Mouse (Mus musculus) neural tube, embryonic 15.5 days (tissue): ENCODE results near the gene Reg4. TPM values are rescaled to one million over a fixed set of nuclear protein-coding genes. Genes with fewer than 3 reads are reported as not detected.

Source experiments
- ATAC-seq: fragments of 200-750 bp; cut with Nextera tagmentation; 2 replicates; pipeline ENCODE4 v1.8.0; 2017; ENCODE audit warnings: mild to moderate bottlenecking, moderate TSS enrichment, moderate library complexity; ENCODE audit not compliant: low FRiP score
- H3K27ac ChIP-seq: fragments of 300-500 bp; sonication (generic); replicated peaks from 2 replicates; pipeline ENCODE4 v1.5.1; 2015; ENCODE audit warnings: mild to moderate bottlenecking, inconsistent platforms
- H3K27me3 ChIP-seq: fragments of 300-500 bp; sonication (generic); replicated peaks from 2 replicates; pipeline ENCODE4 v1.6.1; 2015; ENCODE audit warnings: inconsistent platforms
- H3K36me3 ChIP-seq: fragments of 300-500 bp; sonication (generic); 2 replicates; pipeline ENCODE4 v1.6.1; 2015; ENCODE audit warnings: inconsistent platforms
- H3K4me1 ChIP-seq: fragments of 300-500 bp; sonication (generic); 2 replicates; pipeline ENCODE4 v1.6.1; 2015; ENCODE audit warnings: inconsistent platforms
- H3K4me2 ChIP-seq: fragments of 300-500 bp; sonication (generic); 2 replicates; pipeline ENCODE4 v1.6.1; 2015; ENCODE audit warnings: inconsistent platforms, mild to moderate bottlenecking, moderate library complexity
- H3K4me3 ChIP-seq: fragments of 300-500 bp; sonication (generic); replicated peaks from 2 replicates; pipeline ENCODE4 v1.5.1; 2015; ENCODE audit warnings: mild to moderate bottlenecking, inconsistent platforms
- H3K9ac ChIP-seq: fragments of 300-500 bp; sonication (generic); replicated peaks from 2 replicates; pipeline ENCODE4 v1.6.1; 2015; ENCODE audit warnings: mild to moderate bottlenecking, inconsistent platforms
- H3K9me3 ChIP-seq: fragments of 300-500 bp; sonication (generic); replicated peaks from 2 replicates; pipeline ENCODE4 v1.6.1; 2016; ENCODE audit warnings: inconsistent platforms
- WGBS: fragments of 180-500 bp; shearing (Covaris S2); methylation state at CpG from one replicate; pipeline ENCODE4 v1.1.7; 2015; ENCODE audit warnings: mixed read lengths; 5-methylcytosine and 5-hydroxymethylcytosine counted together
- polyA plus RNA-seq: library from polyadenylated mRNA; unstranded; fragments of >200 nt; fragmentation: Nextera tagmentation; extraction: Ambion mirVana; gene quantifications from 2 replicates; pipeline ENCODE4 v1.2.1, GENCODE M21; 2015

The Reg4 gene
- polyA plus RNA-seq, 1 experiment from 2014 or later: not detected

GRCm38 (mm10) chr3:98211301-98212081, 10.5 kb upstream of the Reg4 start:
- Histone ChIP-seq H3K36me3 (no peaks in the 10 kb centered on the region), H3K9me3 (no peaks in the 10 kb centered on the region), H3K27me3 (no peaks in the 10 kb centered on the region), H3K27ac (peak overlapping the region; percentile 33; the same call in 1 of the 2 replicates), H3K4me3 (no peak overlapping the region), H3K4me2 (no peak overlapping the region), H3K4me1 (peaks cover 17% of the 10 kb centered on the region), H3K9ac (no peak overlapping the region)
- peak; percentile 89 for ATAC-seq
- WGBS: 39% methylated on average over 7 of the region's 7 CpGs

- Histone ChIP-seq H3K4me3 (no peak overlapping the region), H3K9ac (no peak overlapping the region), H3K36me3 (no peaks in the 10 kb centered on the region), H3K27me3 (no peaks in the 10 kb centered on the region), H3K4me2 (no peak overlapping the region), H3K9me3 (no peaks in the 10 kb centered on the region), H3K4me1 (peaks cover 9% of the 10 kb centered on the region), H3K27ac (no peak overlapping the region)
- WGBS: 75% methylated on average over 3 of the region's 3 CpGs
- no peak for ATAC-seq
Measured at GRCm38 (mm10) chr3:98216296-98216695, 5.7 kb upstream of the Reg4 start.

GRCm38 (mm10) chr3:98223263-98223662, 1.3 kb downstream of the Reg4 start:
- H3K27ac ChIP-seq: no peak overlapping the region
- no peaks in the 10 kb centered on the region for H3K27me3 ChIP-seq
- no peak overlapping the region for H3K4me2 ChIP-seq
- no peaks in the 10 kb centered on the region for H3K36me3 ChIP-seq
- ATAC-seq: no peak
- H3K4me3 ChIP-seq: no peak overlapping the region
- H3K9ac ChIP-seq: no peak overlapping the region
- H3K9me3 ChIP-seq: no peaks in the 10 kb centered on the region
- peaks cover 3% of the 10 kb centered on the region; the same call in 1 of the 2 replicates for H3K4me1 ChIP-seq
- WGBS: 89% methylated on average over 3 of the region's 3 CpGs

- Histone ChIP-seq H3K36me3 (no peaks in the 10 kb centered on the region), H3K9me3 (no peaks in the 10 kb centered on the region), H3K4me2 (no peak overlapping the region), H3K4me1 (peaks cover 3% of the 10 kb centered on the region; the same call in 1 of the 2 replicates), H3K4me3 (no peak overlapping the region), H3K9ac (no peak overlapping the region), H3K27ac (no peak overlapping the region), H3K27me3 (no peaks in the 10 kb centered on the region)
- 14% methylated on average over 9 of the region's 9 CpGs for WGBS
- ATAC-seq: peak; percentile 86
Measured at GRCm38 (mm10) chr3:98223783-98224580, 2.0 kb downstream of the Reg4 start.

GRCm38 (mm10) chr3:98224975-98225374, 3.0 kb downstream of the Reg4 start:
- H3K27me3 ChIP-seq: no peaks in the 10 kb centered on the region
- H3K27ac ChIP-seq: no peak overlapping the region
- H3K9ac ChIP-seq: no peak overlapping the region
- no peak for ATAC-seq
- no peak overlapping the region for H3K4me2 ChIP-seq
- no peak overlapping the region for H3K4me3 ChIP-seq
- H3K36me3 ChIP-seq: no peaks in the 10 kb centered on the region
- H3K4me1 ChIP-seq: peaks cover 3% of the 10 kb centered on the region; the same call in 1 of the 2 replicates
- 93% methylated on average over 7 of the region's 7 CpGs for WGBS
- no peaks in the 10 kb centered on the region for H3K9me3 ChIP-seq

GRCm38 (mm10) chr3:98225746-98226145, 3.8 kb downstream of the Reg4 start:
- H3K27me3 ChIP-seq: no peaks in the 10 kb centered on the region
- 59% methylated on average over 2 of the region's 2 CpGs for WGBS
- H3K4me3 ChIP-seq: no peak overlapping the region
- ATAC-seq: no peak
- H3K4me2 ChIP-seq: no peak overlapping the region
- H3K36me3 ChIP-seq: no peaks in the 10 kb centered on the region
- peaks cover 3% of the 10 kb centered on the region; the same call in 1 of the 2 replicates for H3K4me1 ChIP-seq
- H3K27ac ChIP-seq: no peak overlapping the region
- H3K9me3 ChIP-seq: no peaks in the 10 kb centered on the region
- H3K9ac ChIP-seq: no peak overlapping the region

GRCm38 (mm10) chr3:98226988-98227610, 5.1 kb downstream of the Reg4 start:
- Histone ChIP-seq H3K4me3 (no peak overlapping the region), H3K27ac (no peak overlapping the region), H3K9me3 (no peaks in the 10 kb centered on the region), H3K9ac (no peak overlapping the region), H3K4me2 (peak overlapping the region; percentile 23), H3K4me1 (peaks cover 3% of the 10 kb centered on the region; the same call in 1 of the 2 replicates), H3K27me3 (no peaks in the 10 kb centered on the region), H3K36me3 (no peaks in the 10 kb centered on the region)
- 36% methylated on average over 19 of the region's 19 CpGs for WGBS
- ATAC-seq: peak; percentile 62; the same call in 1 of the 2 replicates

- no peaks in the 10 kb centered on the region for H3K27me3 ChIP-seq
- no peak overlapping the region for H3K4me2 ChIP-seq
- ATAC-seq: no peak
- no peak overlapping the region for H3K4me3 ChIP-seq
- WGBS: 74% methylated on average over 3 of the region's 3 CpGs
- no peaks in the 10 kb centered on the region for H3K9me3 ChIP-seq
- H3K27ac ChIP-seq: no peak overlapping the region
- H3K4me1 ChIP-seq: peaks cover 3% of the 10 kb centered on the region; the same call in 1 of the 2 replicates
- H3K36me3 ChIP-seq: no peaks in the 10 kb centered on the region
- H3K9ac ChIP-seq: no peak overlapping the region
Measured at GRCm38 (mm10) chr3:98227763-98228162, 5.8 kb downstream of the Reg4 start.

- Histone ChIP-seq H3K27me3 (no peaks in the 10 kb centered on the region), H3K9ac (no peak overlapping the region), H3K4me2 (no peak overlapping the region), H3K9me3 (no peaks in the 10 kb centered on the region), H3K27ac (no peak overlapping the region), H3K36me3 (no peaks in the 10 kb centered on the region), H3K4me3 (no peak overlapping the region), H3K4me1 (no peaks in the 10 kb centered on the region)
- 77% methylated on average over 7 of the region's 7 CpGs for WGBS
- no peak for ATAC-seq
Measured at GRCm38 (mm10) chr3:98229943-98230342, 8.0 kb downstream of the Reg4 start.

- Histone ChIP-seq H3K27ac (no peak overlapping the region), H3K9me3 (no peaks in the 10 kb centered on the region), H3K9ac (no peak overlapping the region), H3K4me1 (no peaks in the 10 kb centered on the region), H3K27me3 (no peaks in the 10 kb centered on the region), H3K36me3 (no peaks in the 10 kb centered on the region), H3K4me3 (no peak overlapping the region), H3K4me2 (no peak overlapping the region)
- no peak for ATAC-seq
Measured at GRCm38 (mm10) chr3:98233504-98233903, 11.5 kb downstream of the Reg4 start.

- WGBS: 87% methylated on average over 6 of the region's 6 CpGs
Measured at GRCm38 (mm10) chr3:98236266-98236665, 14.3 kb downstream of the Reg4 start.

More at GRCm38 (mm10) chr3:98236266-98236665, 14.3 kb downstream of the Reg4 start:
- H3K9ac ChIP-seq: no peak overlapping the region
- H3K27ac ChIP-seq: no peak overlapping the region
- no peaks in the 10 kb centered on the region for H3K27me3 ChIP-seq
- H3K4me3 ChIP-seq: no peak overlapping the region
- H3K36me3 ChIP-seq: no peaks in the 10 kb centered on the region
- H3K4me2 ChIP-seq: no peak overlapping the region
- no peak for ATAC-seq
- H3K9me3 ChIP-seq: no peaks in the 10 kb centered on the region
- no peaks in the 10 kb centered on the region for H3K4me1 ChIP-seq
